Mouse (Mus musculus): ENCODE results near the gene Apoc3.

GRCm38 (mm10) chr9:46282631-46283436 is 47.4 kb upstream of the Apoc3 start, which contains the start of gene Bud13:
- TF ChIP-seq CTCF (IDR thresholded peaks at IDR 0.05; ENCODE audit: control insufficient read depth, insufficient read depth, low read length) (peak; percentile 29), POLR2A (IDR thresholded peaks at IDR 0.05; ENCODE audit: borderline replicate concordance, control insufficient read depth, low read depth, low read length) (peak; percentile 85; the same call in 1 of the 2 replicates)
